Mouse (Mus musculus) embryonic stem cell, embryonic (primary cell): ENCODE measurements around the gene Phyhd1.

Source experiments
- CTCF ChIA-PET, 4 experiments: fragments of 300-600 bp in 2 of 4; fragments of 350-600 bp in 2 of 4; sonication (Branson Sonifier 250); formaldehyde crosslinking; loops; one replicate each; lab custom pipeline; 2022; ENCODE audit warnings: inconsistent platforms in 2 of 4; lab: Charles Lee
- POLR2A ChIA-PET, 4 experiments: fragments of 300-600 bp in 2 of 4; fragments of 350-600 bp in 2 of 4; sonication (Branson Sonifier 250); formaldehyde crosslinking; loops; one replicate each; lab custom pipeline; 2022; ENCODE audit warnings: antibody characterized with exemption in 4 of 4, inconsistent platforms in 1 of 4; lab: Charles Lee

Gene Phyhd1

DNA sequence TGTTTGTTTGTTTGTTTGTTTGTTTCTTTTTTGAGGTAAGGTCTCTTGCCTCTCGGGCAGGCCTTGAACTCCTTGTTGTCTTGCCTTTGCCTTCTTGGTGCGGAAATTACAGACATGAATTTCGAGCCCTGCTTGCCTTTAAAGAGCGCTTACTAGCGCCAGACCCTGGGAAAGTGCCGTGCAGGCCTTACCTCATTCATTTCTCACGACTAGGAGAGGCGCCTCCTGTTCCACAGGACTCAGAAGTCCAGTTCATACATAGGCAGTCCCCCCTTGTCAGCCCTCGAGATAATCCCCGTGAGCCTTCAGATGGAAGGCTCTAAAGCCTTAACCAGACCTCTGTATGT is 21.0 kb downstream of the Phyhd1 start:
- ChIA-PET CTCF (no interaction called here), POLR2A (interaction anchor here in 2 of 4 experiments (0.9 to 1.1 kb wide), 4 partner anchors 23 to 154 kb away, joined by 3 to 7 read pairs (median 4); partner anchors contain the start of gene Tbc1d13 (in 1 of the 2))

DNA sequence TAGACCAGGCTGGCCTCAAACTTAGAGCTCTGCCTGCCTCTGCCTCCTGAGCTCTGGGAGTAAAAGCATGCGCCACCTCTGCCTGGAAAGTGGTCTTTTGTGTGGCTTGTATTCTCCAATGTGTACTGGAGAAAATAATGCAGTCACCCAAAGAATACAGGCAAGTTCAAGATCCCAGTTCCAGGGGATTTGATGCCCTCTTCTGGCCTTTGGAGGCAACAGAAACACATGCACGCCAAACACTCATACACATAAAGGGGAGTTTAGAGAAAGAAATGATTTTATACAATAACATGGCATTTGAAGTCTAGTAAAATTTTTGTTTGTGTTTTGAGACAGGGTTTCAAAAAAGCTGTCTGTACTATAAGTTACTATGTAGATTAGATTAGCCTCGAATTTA is 33.5 kb downstream of the Phyhd1 start:
- POLR2A ChIA-PET, result interaction anchor here in 2 of 4 experiments (0.8 to 1.6 kb wide), 6 partner anchors 10 to 127 kb away, joined by 3 to 5 read pairs (median 4); no protein-coding TSS in a partner anchor

DNA sequence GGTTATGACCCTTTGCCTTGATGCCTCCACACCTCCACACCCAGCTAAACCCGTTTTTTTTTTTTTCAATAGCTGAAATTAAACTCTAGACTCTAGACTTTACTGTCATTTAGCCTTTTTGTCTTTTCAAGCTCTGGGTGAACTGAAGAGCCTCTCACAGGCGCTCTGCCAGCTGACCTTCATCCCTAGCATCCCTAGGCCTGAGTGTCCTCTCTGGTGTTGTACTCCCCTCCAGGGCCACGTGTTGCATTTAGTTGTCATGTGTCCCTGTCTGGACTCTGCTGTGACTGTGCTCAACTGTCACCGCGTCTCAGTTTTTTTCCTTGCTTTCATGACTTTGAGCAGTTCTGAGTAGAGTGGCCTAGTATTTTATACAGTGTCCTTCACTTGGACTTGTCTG is 34.0 kb downstream of the Phyhd1 start:
- POLR2A ChIA-PET, result interaction anchor here in 3 of 4 experiments (0.6 to 1.6 kb wide), 5 partner anchors 12 to 95 kb away, joined by 3 to 7 read pairs (median 4); partner anchors contain the start of gene Kyat1 (in 1 of the 3)
- CTCF ChIA-PET, result interaction anchor here in 2 of 4 experiments (0.7 to 1.4 kb wide), 2 partner anchors 60 to 285 kb away, joined by 5 read pairs; no protein-coding TSS in a partner anchor

More for the DNA sequence above, 33.5 kb downstream of the Phyhd1 start:
- CTCF ChIA-PET, result interaction anchor here in 2 of 4 experiments (1.0 to 1.7 kb wide), 3 partner anchors 9 to 61 kb away, joined by 3 to 7 read pairs (median 5); no protein-coding TSS in a partner anchor

DNA sequence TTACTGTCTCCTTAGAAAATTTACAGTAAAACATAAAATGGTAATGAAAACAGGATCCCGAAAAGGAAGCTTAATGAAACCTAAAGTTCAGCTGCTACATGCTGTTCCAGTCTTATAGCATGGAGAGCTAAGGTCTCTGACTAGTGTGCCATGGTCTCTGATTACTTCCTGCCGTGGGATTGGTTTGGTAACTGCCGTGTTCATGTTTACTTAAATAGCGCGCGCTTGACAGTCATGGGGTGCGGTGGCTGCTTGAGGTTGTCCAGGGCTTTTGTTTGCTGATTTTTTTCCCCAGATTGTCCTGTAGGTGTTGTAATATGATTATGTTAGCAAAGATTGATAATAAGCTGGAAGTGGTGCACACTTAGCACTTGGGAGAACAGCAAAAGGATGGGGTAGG is 40.1 kb downstream of the Phyhd1 start:
- ChIA-PET POLR2A (interaction anchor here in 2 of 4 experiments (0.5 to 2.1 kb wide), 5 partner anchors 8 to 466 kb away, joined by 3 to 9 read pairs (median 3); partner anchors contain the start of gene Miga2 (in 1 of the 2)), CTCF (interaction anchor here in 2 of 4 experiments (0.5 to 0.7 kb wide), 2 partner anchors 24 to 82 kb away, joined by 4 to 5 read pairs; no protein-coding TSS in a partner anchor)

DNA sequence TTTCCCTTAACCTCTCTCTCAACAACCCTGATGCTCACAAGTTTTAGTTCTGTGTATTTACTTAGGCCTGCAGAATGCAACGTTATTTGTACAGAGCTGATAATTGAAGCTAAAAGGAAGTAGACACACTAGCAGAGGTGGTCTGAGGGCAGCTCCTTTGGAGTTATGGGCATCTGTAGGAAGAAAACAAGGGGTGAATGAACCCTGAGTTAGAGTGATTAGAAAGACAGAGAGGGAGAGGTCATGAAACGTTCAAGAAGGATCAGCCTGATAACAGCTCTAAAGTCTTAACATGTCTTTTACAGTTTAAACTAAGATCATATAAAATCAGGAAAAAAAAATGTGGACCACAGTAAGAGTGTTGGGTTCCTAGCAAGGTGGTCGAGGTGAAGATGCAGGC is 43.3 kb downstream of the Phyhd1 start:
- POLR2A ChIA-PET, result interaction anchor here in 2 of 4 experiments (0.7 to 1.9 kb wide), 18 partner anchors 8 to 211 kb away, joined by 3 to 8 read pairs (median 3); partner anchors contain the start of genes Dolk (in 1 of the 2), Dolpp1 (in 1 of the 2), Miga2 (in 1 of the 2) and Nup188 (in 1 of the 2)
- CTCF ChIA-PET, result interaction anchor here in 1 of 4 experiments (1.3 kb wide), 1 partner anchor 19 kb away, joined by 4 read pairs; no protein-coding TSS in a partner anchor

DNA sequence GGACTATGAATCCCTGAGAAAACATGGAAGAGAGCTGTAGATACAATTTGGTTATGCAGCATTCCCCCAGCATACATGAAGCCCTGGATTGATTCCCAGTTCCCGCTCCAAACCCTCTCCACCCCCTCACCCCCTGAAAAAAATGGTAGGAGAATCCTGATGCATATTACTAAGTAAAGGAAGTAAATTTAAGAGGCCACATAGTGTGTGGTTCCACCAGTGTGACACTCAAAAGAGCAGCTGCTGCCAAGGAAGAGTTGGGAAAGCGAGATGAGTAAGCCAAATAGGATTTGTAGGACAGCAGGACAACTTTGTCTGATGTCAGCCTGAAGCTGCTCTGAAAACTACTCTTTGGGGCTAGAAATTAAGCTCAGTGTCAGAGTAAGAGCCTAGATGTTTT is 45.5 kb downstream of the Phyhd1 start:
- ChIA-PET CTCF (interaction anchor here (0.6 to 1.0 kb wide), 6 partner anchors 22 to 978 kb away, joined by 3 to 9 read pairs (median 4); partner anchors contain the start of gene Pkn3 (in 1 of the 4)), POLR2A (interaction anchor here (0.6 to 2.6 kb wide), 10 partner anchors 9 to 231 kb away, joined by 3 to 17 read pairs (median 4); no protein-coding TSS in a partner anchor)

DNA sequence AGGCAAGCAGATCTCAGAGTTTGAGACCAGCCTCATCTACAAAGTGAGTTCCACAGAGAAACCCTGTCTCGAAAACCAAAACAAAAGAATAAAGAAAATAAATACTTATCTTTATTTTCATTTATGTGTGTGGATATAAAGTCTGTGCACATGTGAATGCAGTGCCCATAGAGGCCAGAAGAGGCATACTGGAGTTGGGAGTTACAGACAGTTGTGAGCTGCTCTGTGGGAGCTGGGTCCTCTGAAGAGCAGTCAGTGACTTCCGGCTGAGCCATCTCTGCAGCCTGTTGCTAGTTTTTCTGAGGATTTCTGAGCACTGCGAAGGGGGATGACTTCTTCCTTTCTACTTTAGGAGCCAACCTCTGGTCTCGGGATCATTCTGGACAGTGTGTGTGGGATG is 50.1 kb downstream of the Phyhd1 start:
- ChIA-PET CTCF (interaction anchor here (0.5 to 1.3 kb wide), 12 partner anchors 11 to 274 kb away, joined by 3 to 7 read pairs (median 3); partner anchors contain the start of gene Miga2 (in 1 of the 4)), POLR2A (interaction anchor here in 3 of 4 experiments (0.5 to 2.8 kb wide), 15 partner anchors 9 to 240 kb away, joined by 3 to 10 read pairs (median 3); partner anchors contain the start of genes Dolpp1 (in 1 of the 3) and Endog (in 1 of the 3))

DNA sequence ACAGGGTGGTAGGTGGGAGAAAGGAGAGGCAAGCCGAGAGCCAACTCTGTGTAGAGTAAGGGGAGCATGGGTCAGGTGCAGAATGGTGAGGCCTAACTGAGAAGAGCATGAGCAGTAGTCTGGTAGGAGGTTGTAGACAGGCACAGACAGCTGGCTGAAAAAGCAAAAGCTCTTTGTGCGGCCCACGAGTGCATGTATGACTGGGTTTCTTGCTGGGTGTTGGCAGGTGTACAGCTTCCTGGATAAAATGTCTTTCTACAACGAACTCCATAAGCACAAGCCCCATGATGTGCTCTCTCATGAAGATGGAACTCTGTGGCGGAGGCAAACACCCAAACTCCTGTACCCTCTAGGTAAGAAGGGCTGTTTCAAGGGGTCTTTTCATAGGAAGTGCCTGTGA is 51.0 kb downstream of the Phyhd1 start:
- ChIA-PET POLR2A (interaction anchor here in 2 of 4 experiments (0.9 to 2.8 kb wide), 7 partner anchors 11 to 131 kb away, joined by 3 to 10 read pairs (median 4); partner anchors contain the start of gene Dolpp1 (in 1 of the 2)), CTCF (no interaction called here)

DNA sequence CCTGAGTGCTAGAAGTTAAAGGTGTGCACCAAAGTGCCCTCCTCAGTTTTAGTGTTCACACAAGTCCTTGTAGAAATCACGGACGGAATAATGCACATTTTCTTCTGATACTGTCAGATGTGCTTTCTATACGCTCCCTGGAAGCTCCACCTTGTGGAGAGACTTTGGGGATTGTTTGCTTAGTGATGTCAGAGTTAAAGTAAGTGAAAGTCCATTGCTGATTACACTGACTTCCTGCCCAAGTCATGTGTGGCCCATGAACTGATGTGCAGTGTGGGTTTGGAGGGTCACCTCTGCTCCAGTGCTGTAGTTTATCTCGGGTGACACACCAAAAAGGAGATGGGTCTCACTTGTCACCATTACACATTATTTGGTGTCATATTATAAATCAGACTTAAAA is 53.3 kb downstream of the Phyhd1 start:
- POLR2A ChIA-PET, result interaction anchor here in 1 of 4 experiments (0.7 to 1.2 kb wide), 2 partner anchors 23 to 196 kb away, joined by 3 to 4 read pairs; no protein-coding TSS in a partner anchor
- CTCF ChIA-PET, result no interaction called here

DNA sequence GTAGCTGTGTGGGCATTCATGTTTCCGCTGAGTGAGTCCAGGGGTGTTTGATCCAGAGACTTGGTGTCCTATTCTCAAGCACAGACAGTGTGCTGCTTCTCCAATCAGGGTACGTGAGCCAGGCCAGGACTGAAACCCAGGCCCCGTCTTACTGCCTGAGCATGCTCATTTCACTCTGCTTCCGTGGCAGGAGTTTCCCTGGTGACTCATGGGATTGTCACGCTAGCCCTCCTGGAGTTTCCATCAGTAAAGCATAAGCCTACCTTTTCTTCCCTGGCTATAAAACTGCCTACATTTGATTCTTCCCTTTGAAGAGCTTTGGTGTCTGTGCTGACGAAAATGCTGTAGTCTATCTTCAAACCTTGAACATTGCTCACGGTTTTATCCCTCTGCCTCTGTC is 57.1 kb downstream of the Phyhd1 start:
- POLR2A ChIA-PET, result interaction anchor here in 2 of 4 experiments (0.8 to 2.5 kb wide), 13 partner anchors 10 to 93 kb away, joined by 3 to 9 read pairs (median 4); partner anchors contain the start of genes Crat (in 1 of the 2), Dolpp1 (in 1 of the 2), Miga2 (in 1 of the 2) and Ptpa (in 1 of the 2)

DNA sequence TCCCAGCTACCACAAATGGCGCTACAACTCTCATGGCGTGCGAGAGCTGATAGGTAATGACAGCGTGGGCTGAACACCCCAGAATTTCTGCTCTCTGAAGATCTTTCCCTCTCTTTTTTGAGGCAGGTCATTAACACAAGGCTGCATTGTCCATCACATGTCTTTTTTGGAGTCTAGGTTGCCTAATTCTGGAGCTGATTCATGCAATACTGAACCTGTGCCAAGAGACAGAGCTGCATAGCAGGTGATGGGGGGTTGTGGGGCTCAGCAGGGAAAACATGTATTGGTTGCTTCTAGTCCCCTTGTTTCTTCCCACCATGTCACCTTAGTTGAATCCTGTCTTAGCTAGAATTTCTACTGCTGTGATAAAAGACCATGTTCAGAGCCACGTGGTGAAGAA is 59.3 kb downstream of the Phyhd1 start:
- CTCF ChIA-PET, result no interaction called here
- POLR2A ChIA-PET, result interaction anchor here in 2 of 4 experiments (0.6 to 3.1 kb wide), 6 partner anchors 9 to 97 kb away, joined by 3 to 22 read pairs (median 6); no protein-coding TSS in a partner anchor

More for the DNA sequence above, 57.1 kb downstream of the Phyhd1 start:
- CTCF ChIA-PET, result interaction anchor here in 1 of 4 experiments (0.6 kb wide), 1 partner anchor 576 kb away, joined by 3 read pairs; no protein-coding TSS in a partner anchor

DNA sequence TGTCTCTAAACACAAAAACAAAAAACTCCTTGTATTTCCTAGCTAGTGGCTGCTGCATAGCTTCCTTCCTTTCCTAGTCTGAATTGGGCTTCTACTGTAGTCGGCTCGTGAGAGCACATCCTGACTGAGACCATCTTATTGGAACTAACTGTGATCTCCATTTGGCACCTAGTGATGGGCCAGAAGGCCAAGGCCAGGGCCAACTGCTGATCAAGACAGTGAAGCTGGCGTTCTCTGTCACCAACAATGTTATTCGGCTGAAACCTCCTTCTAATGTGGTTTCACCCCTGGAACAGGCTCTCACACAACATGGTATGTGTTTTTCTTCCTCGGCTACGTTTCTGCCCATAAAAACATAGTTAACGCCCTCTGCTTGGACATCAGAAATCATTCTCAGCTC is 61.3 kb downstream of the Phyhd1 start:
- POLR2A ChIA-PET, result interaction anchor here in 2 of 4 experiments (0.7 to 3.1 kb wide), 18 partner anchors 8 to 192 kb away, joined by 3 to 22 read pairs (median 4); partner anchors contain the start of genes Miga2 (in 2 of the 2) and Endog (in 1 of the 2)

DNA sequence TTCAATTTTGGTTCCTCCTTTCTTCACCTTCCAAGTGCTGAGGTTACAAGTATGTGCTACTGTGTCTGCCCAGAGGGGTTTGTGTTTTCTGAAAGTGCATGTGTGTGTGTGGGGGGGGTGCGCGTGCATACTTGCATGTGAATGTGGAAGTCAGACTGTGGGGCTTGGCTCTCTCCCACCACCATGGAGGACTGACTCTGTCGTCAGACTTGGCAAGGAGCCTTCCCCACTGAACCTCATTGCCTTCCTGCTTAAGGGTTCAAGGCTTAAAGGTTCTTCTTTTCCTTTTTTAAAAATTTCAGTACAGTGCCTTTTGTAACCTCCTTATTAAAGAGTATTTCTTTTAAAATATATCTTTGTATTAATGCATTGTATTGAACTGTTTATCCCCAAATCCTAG is 62.8 kb downstream of the Phyhd1 start:
- POLR2A ChIA-PET, result interaction anchor here in 2 of 4 experiments (0.6 to 2.6 kb wide), 7 partner anchors 15 to 255 kb away, joined by 3 to 9 read pairs (median 4); partner anchors contain the start of gene Miga2 (in 2 of the 2)
- CTCF ChIA-PET, result no interaction called here

More for the DNA sequence above, 61.3 kb downstream of the Phyhd1 start:
- CTCF ChIA-PET, result interaction anchor here in 1 of 4 experiments (1.5 kb wide), 1 partner anchor 9 kb away, joined by 4 read pairs; no protein-coding TSS in a partner anchor
